Mouse (Mus musculus) kidney, adult 2 months (tissue): ENCODE data around the gene Olfr1208. TPM values are rescaled to one million over a fixed set of nuclear protein-coding genes. Genes with fewer than 3 reads are reported as not detected.

Source experiments
- DNase-seq: peaks from one replicate; pipeline ENCODE4 v3.0.0; 2021
- H3K27ac ChIP-seq: fragments of 200-500 bp; 2 replicates; pipeline ENCODE4 v1.5.1; 2012; ENCODE audit warnings: low read depth, low read length, control low read depth, inconsistent platforms; ENCODE audit not compliant: insufficient read depth
- H3K27me3 ChIP-seq: fragments of 200-500 bp; replicated peaks from 2 replicates; pipeline ENCODE4 v1.6.1; 2012; ENCODE audit warnings: mild to moderate bottlenecking, moderate library complexity, low read length, inconsistent platforms; ENCODE audit not compliant: control insufficient read depth, insufficient read depth
- H3K36me3 ChIP-seq: fragments of 200-500 bp; 2 replicates; pipeline ENCODE4 v1.6.1; 2012; ENCODE audit warnings: mild to moderate bottlenecking, moderate library complexity, low read length, inconsistent platforms; ENCODE audit not compliant: control insufficient read depth, insufficient read depth
- H3K4me1 ChIP-seq: fragments of 200-500 bp; 2 replicates; pipeline ENCODE4 v1.6.1; 2011; ENCODE audit warnings: low read length; ENCODE audit not compliant: control insufficient read depth, insufficient read depth
- H3K4me3 ChIP-seq: fragments of 200-500 bp; 2 replicates; pipeline ENCODE4 v1.5.1; 2011; ENCODE audit warnings: mild to moderate bottlenecking, low read depth, low read length, control low read depth; ENCODE audit not compliant: insufficient read depth
- CTCF ChIP-seq: fragments of 200-500 bp; conservative IDR thresholded peaks from 2 replicates; pipeline ENCODE4 v1.5.1; 2011; ENCODE audit warnings: low read depth, mild to moderate bottlenecking, control low read depth, low read length, moderate library complexity, mixed read lengths; ENCODE audit not compliant: insufficient read depth, insufficient read length
- POLR2A ChIP-seq: fragments of 200-500 bp; IDR thresholded peaks from one replicate; pipeline ENCODE4 v1.6.1; 2011; ENCODE audit warnings: low read depth, low read length, control low read depth
- WGBS: fragments of 180-500 bp; shearing (Covaris S2); methylation state at CpG from one replicate; pipeline ENCODE4 v1.1.7; 2018; 5-methylcytosine and 5-hydroxymethylcytosine counted together
- polyA plus RNA-seq: library from polyadenylated mRNA; depleted of rRNA; stranded (reverse); fragments of >200 nt; gene quantifications from 2 replicates; pipeline ENCODE4 v1.2.3, GENCODE M21; 2012; rRNA removed

The Olfr1208 gene
- not detected in 2 replicates for polyA plus RNA-seq

DNA sequence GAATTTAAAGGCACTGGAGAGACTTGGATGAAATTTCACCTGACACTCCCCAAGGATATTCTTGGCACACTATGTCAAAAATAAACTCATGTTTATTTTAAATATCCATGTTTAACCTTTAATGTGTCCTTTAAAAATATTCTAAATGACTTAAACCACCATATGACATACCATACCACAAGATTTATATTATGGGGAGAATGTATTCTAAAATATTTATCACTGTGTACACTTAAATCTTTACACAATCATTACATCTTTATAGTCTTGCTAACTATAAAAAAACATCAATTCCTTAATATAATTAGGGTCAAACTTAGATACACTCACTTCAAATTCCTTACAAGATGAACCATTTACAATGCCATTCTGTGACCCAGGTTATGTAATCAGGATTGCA is at the start of gene Olfr1208:
TSS of gene Olfr1208 (minus strand) at position 101 of the 400 bp plus-strand sequence.
- no peak for DNase-seq
- H3K4me1 ChIP-seq, result no peaks in the 10 kb centered on the region
- H3K27ac ChIP-seq, result no peak within 1 kb of the TSS
- TF ChIP-seq CTCF, result no peak
- no peak for TF ChIP-seq POLR2A
- H3K4me3 ChIP-seq, result no peak within 1 kb of the TSS
- no peaks in the 10 kb centered on the region for H3K27me3 ChIP-seq
- H3K36me3 ChIP-seq, result no peaks in the 10 kb centered on the region

DNA sequence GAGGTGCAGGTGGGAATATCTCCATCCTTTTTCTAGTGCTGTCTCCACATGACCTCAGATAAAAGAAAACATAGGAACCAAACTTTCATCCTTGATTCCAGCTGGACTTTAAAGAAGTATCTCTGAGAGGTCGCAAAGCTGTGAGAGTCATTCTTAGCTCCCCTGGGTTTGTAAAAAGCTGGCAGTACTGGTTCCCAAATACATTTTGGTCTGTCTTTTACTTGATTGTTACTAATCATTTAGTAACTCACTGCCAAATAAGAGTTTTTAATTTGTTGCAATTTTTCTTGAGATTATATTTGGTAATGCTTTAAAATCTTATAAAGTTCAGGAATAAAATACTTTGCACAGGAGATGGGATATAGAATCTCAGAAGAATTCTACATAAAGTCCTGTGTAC is 35.9 kb upstream of the Olfr1208 start, which contains the start of gene Olfr1211:
TSS of gene Olfr1211 (minus strand) at position 101 of the 400 bp plus-strand sequence.
- H3K27me3 ChIP-seq, result no peaks in the 10 kb centered on the region
- TF ChIP-seq CTCF, result no peak
- TF ChIP-seq POLR2A, result no peak
- no peaks in the 10 kb centered on the region for H3K4me1 ChIP-seq
- H3K4me3 ChIP-seq, result no peak within 1 kb of the TSS
- WGBS, result 78% methylated on average over 1 of the region's 1 CpGs
- H3K27ac ChIP-seq, result no peak within 1 kb of the TSS
- H3K36me3 ChIP-seq, result no peaks in the 10 kb centered on the region
- no peak for DNase-seq

DNA sequence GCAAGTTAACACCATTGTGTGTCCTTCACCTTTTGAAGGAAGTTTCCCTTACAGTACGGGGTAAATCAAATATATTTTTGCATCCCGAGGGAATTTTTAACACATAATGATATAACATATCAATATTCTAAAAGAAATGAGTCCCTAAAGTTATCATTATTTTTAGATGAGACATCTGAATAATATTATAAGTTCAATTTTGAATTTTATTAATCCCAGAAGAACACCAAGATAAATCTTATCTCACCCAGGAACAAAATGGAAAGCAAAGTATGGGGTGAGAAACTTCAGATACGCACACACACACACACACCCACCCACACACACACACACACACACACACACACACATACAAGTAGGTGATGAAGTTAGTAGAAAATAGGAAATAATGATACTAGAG is 12.9 kb upstream of the Olfr1208 start, which contains the start of gene Olfr1209:
TSS of gene Olfr1209 (minus strand) at position 101 of the 400 bp plus-strand sequence.
- DNase-seq, result no peak
- WGBS, result 88% methylated on average over 3 of the region's 3 CpGs
- no peak for TF ChIP-seq POLR2A
- TF ChIP-seq CTCF, result no peak
- Histone ChIP-seq H3K4me3 (no peak within 1 kb of the TSS), H3K27me3 (no peaks in the 10 kb centered on the region), H3K36me3 (no peaks in the 10 kb centered on the region), H3K4me1 (no peaks in the 10 kb centered on the region), H3K27ac (no peak within 1 kb of the TSS)

DNA sequence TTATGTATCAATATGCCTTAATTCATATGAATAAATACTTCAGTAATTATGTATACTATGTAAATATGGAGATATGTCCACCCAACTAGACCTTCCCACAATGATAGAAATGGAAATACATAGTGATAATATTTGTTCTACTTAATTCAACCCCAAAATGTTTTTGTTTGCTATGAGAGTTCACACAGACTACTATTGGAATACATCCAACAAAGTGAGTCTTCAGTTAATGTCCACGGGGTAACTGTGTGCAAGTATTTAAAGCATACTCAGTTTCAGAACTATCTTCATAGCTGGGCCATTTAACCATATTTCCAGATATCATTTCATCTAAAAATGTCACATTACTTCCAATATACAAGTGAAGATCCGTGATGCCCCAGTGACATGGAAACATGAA is 39.2 kb downstream of the Olfr1208 start, which contains the start of gene Olfr1206:
TSS of gene Olfr1206 (plus strand) at position 301 of the 400 bp plus-strand sequence.
- no peaks in the 10 kb centered on the region for H3K4me1 ChIP-seq
- WGBS, result 84% methylated on average over 2 of the region's 2 CpGs
- no peaks in the 10 kb centered on the region for H3K36me3 ChIP-seq
- no peak for DNase-seq
- no peaks in the 10 kb centered on the region for H3K27me3 ChIP-seq
- no peak within 1 kb of the TSS for H3K4me3 ChIP-seq
- H3K27ac ChIP-seq, result no peak within 1 kb of the TSS
- TF ChIP-seq POLR2A, result no peak
- TF ChIP-seq CTCF, result no peak

DNA sequence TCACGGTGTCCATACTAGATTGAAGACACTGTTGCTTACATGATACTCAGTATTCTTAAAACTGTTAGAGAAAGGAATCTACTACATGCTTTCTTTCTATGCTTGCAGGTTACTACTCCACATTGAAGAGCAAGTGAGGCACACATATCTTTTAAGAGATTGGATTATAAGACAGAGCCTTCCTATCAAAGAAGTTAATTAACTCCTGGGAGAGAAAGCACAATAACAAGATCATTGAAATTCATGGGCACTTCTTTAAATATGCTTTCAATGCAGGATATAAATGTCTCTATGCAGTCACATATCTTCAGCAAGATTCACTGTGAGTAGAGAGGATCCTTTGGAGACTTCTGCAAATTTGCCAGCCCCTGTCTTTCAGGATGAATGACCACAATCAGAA is 53.1 kb downstream of the Olfr1208 start, which contains the start of gene Olfr1204:
TSS of gene Olfr1204 (plus strand) at position 301 of the 400 bp plus-strand sequence.
- Histone ChIP-seq H3K27ac (no peak within 1 kb of the TSS), H3K27me3 (no peaks in the 10 kb centered on the region), H3K36me3 (no peaks in the 10 kb centered on the region), H3K4me3 (no peak within 1 kb of the TSS), H3K4me1 (no peaks in the 10 kb centered on the region)
- no peak for DNase-seq
- 94% methylated on average over 1 of the region's 1 CpGs for WGBS
- TF ChIP-seq POLR2A (no peak), CTCF (no peak)

Other genes with a start within 250 kb of the Olfr1208 start
- not detected in 2 replicates for gene Olfr1193, start 226.7 kb downstream of the Olfr1208 start, polyA plus RNA-seq
- gene Olfr1195, start 213.1 kb downstream of the Olfr1208 start, polyA plus RNA-seq, result not detected in 2 replicates
- not detected in 2 replicates for gene Olfr1196, start 197.7 kb downstream of the Olfr1208 start, polyA plus RNA-seq
- gene Olfr1197, start 169.9 kb downstream of the Olfr1208 start, polyA plus RNA-seq, result not detected in 2 replicates
- not detected in 2 replicates for gene Olfr1198, start 150.9 kb downstream of the Olfr1208 start, polyA plus RNA-seq
- gene Olfr1199, start 141.8 kb downstream of the Olfr1208 start, polyA plus RNA-seq, result not detected in 2 replicates
- not detected in 2 replicates for gene Olfr1200, start 131.8 kb downstream of the Olfr1208 start, polyA plus RNA-seq
- not detected in 2 replicates for gene Olfr1201, start 109.3 kb downstream of the Olfr1208 start, polyA plus RNA-seq
- gene Olfr1202, start 87.8 kb downstream of the Olfr1208 start, polyA plus RNA-seq, result not detected in 2 replicates
- not detected in 2 replicates for gene Olfr1205, start 72.6 kb downstream of the Olfr1208 start, polyA plus RNA-seq
- gene Olfr1204, start 53.0 kb downstream of the Olfr1208 start, polyA plus RNA-seq, result not detected in 2 replicates
- not detected in 2 replicates for gene Olfr1206, start 39.1 kb downstream of the Olfr1208 start, polyA plus RNA-seq
- not detected in 2 replicates for gene Olfr1209, start 12.8 kb upstream of the Olfr1208 start, polyA plus RNA-seq
- not detected in 2 replicates for gene Olfr1211, start 35.8 kb upstream of the Olfr1208 start, polyA plus RNA-seq
- not detected in 2 replicates for gene Olfr1212, start 51.7 kb upstream of the Olfr1208 start, polyA plus RNA-seq
- gene Gm13762, start 78.0 kb upstream of the Olfr1208 start, polyA plus RNA-seq, result not detected in 2 replicates
- not detected in 2 replicates for gene Olfr1214, start 90.3 kb upstream of the Olfr1208 start, polyA plus RNA-seq
- not detected in 2 replicates for gene Olfr1215, start 104.7 kb upstream of the Olfr1208 start, polyA plus RNA-seq
- not detected in 2 replicates for gene Olfr1216, start 116.0 kb upstream of the Olfr1208 start, polyA plus RNA-seq
- not detected in 2 replicates for gene Olfr1217, start 129.8 kb upstream of the Olfr1208 start, polyA plus RNA-seq
- gene Olfr1218, start 158.9 kb upstream of the Olfr1208 start, polyA plus RNA-seq, result not detected in 2 replicates
- gene Olfr1219, start 181.2 kb upstream of the Olfr1208 start, polyA plus RNA-seq, result not detected in 2 replicates
- gene Olfr1220, start 204.5 kb upstream of the Olfr1208 start, polyA plus RNA-seq, result not detected in 2 replicates
- gene Olfr1221, start 215.0 kb upstream of the Olfr1208 start, polyA plus RNA-seq, result not detected in 2 replicates
- not detected in 2 replicates for gene Olfr1222, start 230.7 kb upstream of the Olfr1208 start, polyA plus RNA-seq
- gene Olfr1223, start 249.2 kb upstream of the Olfr1208 start, polyA plus RNA-seq, result not detected in 2 replicates